Mouse (Mus musculus) limb, embryonic 14.5 days (tissue): ENCODE results near the gene Ltbr. TPM values are rescaled to one million over a fixed set of nuclear protein-coding genes. Genes with fewer than 3 reads are reported as not detected.

Experiments used
- ATAC-seq: fragments of 200-750 bp; cut with Nextera tagmentation; 2 replicates; pipeline ENCODE4 v1.8.0; 2017; ENCODE audit warnings: low read depth, moderate number of reproducible peaks, moderate TSS enrichment; ENCODE audit not compliant: low FRiP score
- DNase-seq: peaks from one replicate; pipeline ENCODE4 v3.0.0-alpha.2; 2015; ENCODE audit warnings: low spot score
- H3K27ac ChIP-seq: fragments of 300-500 bp; sonication (generic); replicated peaks from 2 replicates; pipeline ENCODE4 v1.5.1; 2014; ENCODE audit warnings: low read depth, mild to moderate bottlenecking, low read length, moderate library complexity, mixed read lengths
- H3K27me3 ChIP-seq: fragments of 300-500 bp; sonication (generic); 2 replicates; pipeline ENCODE4 v1.6.1; 2014; ENCODE audit warnings: low read length, mixed read lengths; ENCODE audit not compliant: control insufficient read depth, insufficient read depth
- H3K36me3 ChIP-seq: fragments of 300-500 bp; sonication (generic); 2 replicates; pipeline ENCODE4 v1.6.1; 2014; ENCODE audit warnings: mild to moderate bottlenecking, low read length, moderate library complexity, mixed read lengths; ENCODE audit not compliant: control insufficient read depth, insufficient read depth
- H3K4me1 ChIP-seq: fragments of 300-500 bp; sonication (generic); 2 replicates; pipeline ENCODE4 v1.6.1; 2014; ENCODE audit warnings: antibody characterized with exemption, low read length, mixed read lengths; ENCODE audit not compliant: control insufficient read depth, insufficient read depth
- H3K4me2 ChIP-seq: fragments of 300-500 bp; sonication (generic); replicated peaks from 2 replicates; pipeline ENCODE4 v1.6.1; 2014; ENCODE audit warnings: low read depth, mild to moderate bottlenecking, low read length, moderate library complexity; ENCODE audit not compliant: severe bottlenecking
- H3K4me3 ChIP-seq: fragments of 300-500 bp; sonication (generic); replicated peaks from 2 replicates; pipeline ENCODE4 v1.5.1; 2014; ENCODE audit warnings: low read length
- H3K9ac ChIP-seq: fragments of 300-500 bp; sonication (generic); 2 replicates; pipeline ENCODE4 v1.6.1; 2014; ENCODE audit warnings: mild to moderate bottlenecking, low read depth, low read length, moderate library complexity; ENCODE audit not compliant: severe bottlenecking
- H3K9me3 ChIP-seq: fragments of 300-500 bp; sonication (generic); 2 replicates; pipeline ENCODE4 v1.6.1; 2016; ENCODE audit warnings: low read length; ENCODE audit not compliant: control insufficient read depth
- POLR2A ChIP-seq: fragments of 200-500 bp; IDR thresholded peaks from 2 replicates; pipeline ENCODE4 v1.8.0; 2012; ENCODE audit warnings: inconsistent platforms, mild to moderate bottlenecking, moderate library complexity, borderline replicate concordance; ENCODE audit not compliant: insufficient read depth, insufficient read length; ENCODE audit errors: extremely low read depth
- WGBS: fragments of 180-500 bp; shearing (Covaris S2); extraction: QIAGEN DNeasy Blood & Tissue Kit; methylation state at CpG from one replicate; pipeline ENCODE4 v1.1.7; 2014; 5-methylcytosine and 5-hydroxymethylcytosine counted together
- polyA plus RNA-seq, 2 experiments: library from polyadenylated mRNA; depleted of rRNA in 1 of 2; stranded (reverse) in 1 of 2; unstranded in 1 of 2; fragments of >200 nt; fragmentation: Nextera tagmentation in 1 of 2; extraction: Ambion mirVana in 1 of 2; gene quantifications; 2 replicates each; pipeline versions ENCODE4 v1.2.1 to v1.2.3; 2012 to 2014

Ltbr gene
- polyA plus RNA-seq, 2 experiments, result 45.8 to 52.7 TPM

GRCm38 (mm10) chr6:125323547-125323946 lies 9.9 kb upstream of the Ltbr start:
- H3K27me3 ChIP-seq, result peaks cover 36% of the 10 kb centered on the region
- H3K4me1 ChIP-seq, result no peaks in the 10 kb centered on the region
- H3K4me3 ChIP-seq, result no peak overlapping the region
- no peaks in the 10 kb centered on the region for H3K9me3 ChIP-seq
- DNase-seq, result no peak
- H3K27ac ChIP-seq, result no peak overlapping the region
- H3K9ac ChIP-seq, result no peak overlapping the region
- TF ChIP-seq POLR2A, result no peak
- no peak overlapping the region for H3K4me2 ChIP-seq
- ATAC-seq, result no peak
- WGBS, result 63% methylated on average over 6 of the region's 6 CpGs
- no peaks in the 10 kb centered on the region for H3K36me3 ChIP-seq

- H3K4me2 ChIP-seq, result no peak overlapping the region
- no peak for TF ChIP-seq POLR2A
- H3K27ac ChIP-seq, result no peak overlapping the region
- no peak overlapping the region for H3K4me3 ChIP-seq
- H3K9me3 ChIP-seq, result no peaks in the 10 kb centered on the region
- H3K4me1 ChIP-seq, result no peaks in the 10 kb centered on the region
- WGBS, result 49% methylated on average over 13 of the region's 13 CpGs
- H3K9ac ChIP-seq, result no peak overlapping the region
- DNase-seq (no peak), ATAC-seq (no peak)
- H3K36me3 ChIP-seq, result no peaks in the 10 kb centered on the region
- H3K27me3 ChIP-seq, result peaks cover 36% of the 10 kb centered on the region
These were observed 9.1 kb upstream of the Ltbr start for GRCm38 (mm10) chr6:125322794-125323193.

- ATAC-seq, result no peak
These were observed 7.6 kb upstream of the Ltbr start for GRCm38 (mm10) chr6:125321114-125321855.

GRCm38 (mm10) chr6:125320323-125320722 lies 6.6 kb upstream of the Ltbr start, which contains the start of gene Scnn1a:
Gene Scnn1a (plus strand): TSS chr6:125320659.
- WGBS, result 77% methylated on average over 1 of the region's 1 CpGs
- DNase-seq (no peak), ATAC-seq (no peak)
- Histone ChIP-seq H3K27ac (no peak within 1 kb of the TSS), H3K9ac (0 out of 2 replicates have a peak within 1 kb of the TSS, but pooled peaks have one; percentile 12), H3K9me3 (no peaks in the 10 kb centered on the region), H3K4me3 (no peak within 1 kb of the TSS), H3K4me2 (no peak within 1 kb of the TSS), H3K4me1 (no peaks in the 10 kb centered on the region), H3K27me3 (peaks cover 36% of the 10 kb centered on the region), H3K36me3 (no peaks in the 10 kb centered on the region)
- TF ChIP-seq POLR2A, result no peak

More at GRCm38 (mm10) chr6:125321114-125321855, 7.6 kb upstream of the Ltbr start:
- H3K27ac ChIP-seq, result no peak overlapping the region
- H3K4me1 ChIP-seq, result no peaks in the 10 kb centered on the region
- no peaks in the 10 kb centered on the region for H3K9me3 ChIP-seq
- no peak overlapping the region for H3K4me3 ChIP-seq
- H3K36me3 ChIP-seq, result no peaks in the 10 kb centered on the region
- DNase-seq, result no peak
- 11% methylated on average over 26 of the region's 26 CpGs for WGBS
- TF ChIP-seq POLR2A, result no peak
- H3K4me2 ChIP-seq, result no peak overlapping the region
- peaks cover 36% of the 10 kb centered on the region for H3K27me3 ChIP-seq
- 0 out of 2 replicates have a peak overlapping the region, but pooled peaks have one; percentile 12 for H3K9ac ChIP-seq

- peaks cover 36% of the 10 kb centered on the region for H3K27me3 ChIP-seq
- ATAC-seq, result no peak
These were observed 6.2 kb upstream of the Ltbr start for GRCm38 (mm10) chr6:125319919-125320296.

More at GRCm38 (mm10) chr6:125319919-125320296, 6.2 kb upstream of the Ltbr start:
- TF ChIP-seq POLR2A, result no peak
- Histone ChIP-seq H3K9ac (no peak overlapping the region), H3K9me3 (no peaks in the 10 kb centered on the region), H3K27ac (no peak overlapping the region), H3K4me2 (no peak overlapping the region), H3K4me3 (no peak overlapping the region), H3K4me1 (0 out of 2 replicates have a peak, but pooled peaks cover under 1% of the 10 kb centered on the region), H3K36me3 (no peaks in the 10 kb centered on the region)
- no peak for DNase-seq
